Mouse (Mus musculus) bone marrow macrophage, adult 2 months (primary cell): Measurements from ENCODE around the gene Macrod2.

Source experiments
- CTCF ChIP-seq: IDR thresholded peaks from 2 replicates; pipeline ENCODE4 v1.5.1; 2012; ENCODE audit warnings: low read depth, mild to moderate bottlenecking, low read length, moderate library complexity
- POLR2A ChIP-seq: IDR thresholded peaks from 2 replicates; pipeline ENCODE4 v1.6.1; 2012; ENCODE audit warnings: mild to moderate bottlenecking, low read depth, low read length, borderline replicate concordance

- no peak for TF ChIP-seq CTCF
- no peak for TF ChIP-seq POLR2A
Measured at GRCm38 (mm10) chr2:140905331-140905730, 510.2 kb downstream of the Macrod2 start.
